Mouse (Mus musculus): ENCODE measurements around the gene Rmi2. TPM values are rescaled to one million over a fixed set of nuclear protein-coding genes. Genes with fewer than 3 reads are reported as not detected.
A peak's percentile ranks its signal among the peaks of the same experiment; 100 is the strongest.

Rmi2 gene
- total RNA-seq, 2 experiments from 2014 or later, result 0.20 to 0.28 TPM

DNA sequence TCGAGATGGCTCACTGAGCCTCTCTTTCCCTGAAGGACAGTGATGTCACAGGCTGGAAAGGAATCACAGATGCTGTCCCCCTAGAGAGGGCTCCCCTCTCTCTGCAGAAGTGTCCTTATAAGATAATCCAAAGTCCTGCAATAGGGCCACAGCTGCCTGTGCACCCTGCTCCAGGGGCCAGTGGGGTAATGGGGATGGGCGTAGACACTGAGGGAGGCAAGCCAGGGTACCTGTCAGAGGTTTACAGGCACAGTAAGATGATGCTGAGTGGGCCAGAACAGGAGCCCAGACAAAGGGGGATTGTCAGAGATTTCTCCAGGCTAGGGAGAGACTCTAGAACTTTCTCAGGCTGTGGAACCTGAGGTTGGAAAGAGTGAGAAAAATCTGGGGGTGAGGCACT lies 32.6 kb downstream of the Rmi2 start:
- DNase-seq, result no peak

DNA sequence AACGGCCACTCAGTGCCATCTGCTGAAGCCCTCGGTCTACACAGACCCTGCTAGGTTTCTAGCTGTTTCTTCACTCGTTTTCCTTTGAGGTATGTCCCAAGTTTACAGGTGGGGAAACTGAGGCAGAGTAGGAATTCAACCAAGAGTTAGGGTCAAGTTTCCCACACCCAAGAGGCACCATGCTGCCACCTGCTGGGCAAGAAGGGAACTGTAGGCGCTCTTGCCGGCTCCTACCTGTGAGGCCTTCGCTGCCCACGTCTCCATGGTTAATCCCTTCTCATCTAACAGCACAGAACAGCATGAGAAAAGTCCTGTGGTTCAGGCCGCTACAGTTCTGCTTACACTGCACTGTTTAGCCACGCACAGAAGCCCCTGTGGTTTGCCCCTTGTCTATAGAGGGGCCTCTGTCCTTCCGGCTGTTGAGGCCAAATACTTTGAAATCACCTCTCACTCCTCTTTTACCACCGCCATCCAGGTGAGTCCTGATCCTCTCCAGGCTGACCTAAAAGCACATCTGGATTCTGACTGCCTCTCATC lies 33.1 kb downstream of the Rmi2 start:
- peak; percentile 41 to 44 for DNase-seq

DNA sequence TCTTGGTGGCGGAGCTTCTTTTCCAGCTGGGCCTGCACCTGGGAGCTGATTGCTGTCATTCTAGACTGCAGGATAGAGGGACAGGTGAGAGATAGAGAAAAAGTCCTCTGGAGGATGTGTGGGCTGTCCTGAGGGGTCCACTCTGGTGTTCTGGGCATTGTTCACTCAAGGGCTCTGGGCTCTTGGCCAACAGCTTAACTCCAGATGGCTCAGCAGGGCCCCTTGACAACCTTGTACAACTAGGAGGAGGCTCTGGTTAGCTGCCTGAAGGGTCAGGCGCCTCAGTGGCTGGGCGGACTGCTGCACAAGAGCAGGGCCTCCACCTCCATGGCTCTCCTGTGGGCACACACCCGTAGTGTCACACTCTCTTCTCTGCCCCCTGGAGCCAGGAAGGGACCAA lies 36.1 kb downstream of the Rmi2 start:
- DNase-seq, result no peak

DNA sequence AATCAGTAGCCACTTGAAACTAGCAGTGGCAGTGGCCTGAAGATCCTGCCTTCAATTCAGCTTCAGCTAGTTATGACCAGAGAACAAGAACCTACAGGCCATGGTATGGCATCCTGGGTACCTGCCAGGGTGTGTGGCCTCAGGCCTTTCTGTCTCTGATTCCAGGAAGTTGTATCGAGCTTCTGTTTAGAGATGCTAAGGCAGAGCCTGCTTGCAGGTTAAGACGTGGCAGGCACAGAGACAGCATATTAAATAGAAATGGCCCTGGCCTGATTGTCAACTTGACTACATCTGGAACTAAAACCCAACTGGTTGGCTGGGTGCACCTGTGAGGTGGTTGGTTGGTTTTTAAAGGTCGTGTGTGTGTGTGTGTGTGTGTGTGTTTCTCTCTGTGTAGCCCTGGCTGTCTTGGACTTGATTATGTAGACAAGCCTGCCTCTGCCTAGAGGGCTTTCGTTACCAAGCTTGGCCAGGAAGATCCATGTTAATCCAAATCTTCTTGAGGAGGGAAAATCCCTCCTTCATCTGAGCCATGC lies 38.0 kb downstream of the Rmi2 start:
- no peak for DNase-seq

- DNase-seq, result peak; percentile 78 to 84
Measured at GRCm38 (mm10) chr16:10873654-10874053, 38.8 kb downstream of the Rmi2 start.

- DNase-seq, result no peak
Measured at GRCm38 (mm10) chr16:10878227-10878626, 43.4 kb downstream of the Rmi2 start.

GRCm38 (mm10) chr16:10879467-10879866 lies 44.6 kb downstream of the Rmi2 start:
- peak in 1 of 2 experiments; percentile 53 for DNase-seq

DNA sequence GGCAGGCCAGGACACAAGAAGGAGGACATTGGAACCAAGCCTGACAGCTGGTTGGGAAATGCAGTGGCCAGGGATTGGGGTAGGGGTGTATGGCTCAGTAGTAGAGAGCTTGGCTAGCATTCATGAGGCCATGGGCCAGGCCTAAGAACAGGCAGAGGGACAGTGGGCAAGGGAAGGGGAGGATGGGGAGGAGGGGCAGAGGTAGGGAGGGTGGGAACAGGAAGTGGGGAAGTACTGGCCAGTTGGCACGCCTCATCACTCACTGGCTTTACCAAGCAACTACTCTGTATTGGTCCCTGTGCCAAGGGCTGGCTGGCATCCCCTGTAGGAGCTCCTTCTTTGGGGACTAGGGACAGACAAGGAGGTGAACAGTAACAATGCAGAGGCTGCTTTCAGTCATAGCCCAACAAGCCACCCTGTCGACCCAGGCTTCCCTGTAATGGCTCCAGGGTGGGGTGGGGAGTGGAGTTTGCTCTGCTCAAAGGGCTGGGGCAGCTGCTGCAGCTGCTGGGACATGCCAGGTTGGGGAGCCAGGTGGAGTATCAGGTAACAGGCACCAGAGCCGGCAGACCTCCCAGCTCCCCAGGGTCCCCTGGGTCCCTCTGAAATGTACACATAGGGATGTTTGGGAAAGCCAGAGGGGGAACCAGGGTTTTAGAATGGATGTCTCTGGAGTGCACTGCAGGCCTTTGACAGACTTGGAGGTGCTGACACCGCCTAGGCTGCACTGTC lies 46.5 kb downstream of the Rmi2 start:
- no peak for DNase-seq

DNA sequence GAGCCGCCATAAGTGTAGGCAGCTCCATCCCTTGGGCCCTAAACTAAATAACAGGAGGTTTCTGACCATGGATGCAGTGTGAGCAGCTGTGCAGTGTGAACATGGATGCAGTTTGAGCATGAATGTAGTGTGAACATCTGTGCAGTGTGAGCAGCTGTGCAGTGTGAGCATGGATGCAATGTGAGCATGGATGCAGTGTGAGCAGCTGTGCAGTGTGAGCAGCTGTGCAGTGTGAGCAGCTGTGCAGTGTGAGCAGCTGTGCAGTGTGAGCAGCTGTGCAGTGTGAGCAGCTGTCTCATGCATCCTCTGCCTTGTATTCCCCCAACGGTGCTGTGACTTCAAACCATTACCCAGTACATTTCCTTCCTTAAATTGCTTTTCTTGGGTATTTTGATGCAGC lies 52.6 kb downstream of the Rmi2 start:
- DNase-seq, result no peak

DNA sequence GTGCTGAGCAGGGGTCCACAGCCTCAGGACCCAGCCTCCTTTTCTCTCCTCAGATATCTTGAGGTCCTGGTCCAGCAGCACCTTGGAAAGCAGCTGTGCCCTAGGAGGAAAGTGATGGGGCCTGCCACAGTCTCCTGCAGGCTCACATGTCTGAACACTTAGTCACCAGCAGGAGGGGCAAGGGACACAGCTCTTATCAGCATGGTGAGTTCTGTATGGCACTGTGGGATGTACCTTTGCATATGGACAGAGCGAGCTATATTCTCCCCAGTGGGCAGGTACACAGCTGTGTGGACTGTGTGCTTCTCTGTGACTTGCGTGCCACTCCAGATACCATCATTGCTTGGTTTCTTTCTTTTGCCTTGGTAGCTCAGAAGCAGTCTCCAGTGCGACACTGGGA lies 55.5 kb downstream of the Rmi2 start:
- no peak for DNase-seq

GRCm38 (mm10) chr16:10893161-10893560 lies 58.3 kb downstream of the Rmi2 start:
- no peak for DNase-seq

GRCm38 (mm10) chr16:10895906-10896305 lies 61.0 kb downstream of the Rmi2 start:
- no peak for DNase-seq

- no peak for DNase-seq
Measured at GRCm38 (mm10) chr16:10897372-10897771, 62.5 kb downstream of the Rmi2 start.

GRCm38 (mm10) chr16:10900736-10901135 lies 65.9 kb downstream of the Rmi2 start:
- no peak for DNase-seq

- no peak for DNase-seq
Measured at GRCm38 (mm10) chr16:10901956-10902355, 67.1 kb downstream of the Rmi2 start.

DNA sequence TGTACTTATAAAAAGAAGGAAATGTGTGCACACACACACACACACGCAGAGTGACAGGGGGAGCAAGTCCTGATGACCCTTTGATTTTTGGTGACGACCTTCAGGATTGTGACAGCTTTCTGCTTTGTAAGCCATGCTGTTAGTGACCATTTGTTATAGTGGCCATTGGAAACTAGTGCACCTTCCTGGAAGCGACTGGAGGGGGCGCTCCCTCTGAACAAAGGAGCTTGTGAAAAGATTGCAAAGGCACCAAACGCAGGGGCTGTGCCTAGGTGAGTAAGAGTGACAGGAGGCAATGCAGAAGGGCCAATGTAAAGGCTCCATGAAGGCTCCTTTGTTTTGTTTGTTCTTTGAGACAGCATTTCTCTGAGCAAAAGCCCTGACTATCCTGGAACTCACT lies 68.0 kb downstream of the Rmi2 start:
- no peak for DNase-seq

DNA sequence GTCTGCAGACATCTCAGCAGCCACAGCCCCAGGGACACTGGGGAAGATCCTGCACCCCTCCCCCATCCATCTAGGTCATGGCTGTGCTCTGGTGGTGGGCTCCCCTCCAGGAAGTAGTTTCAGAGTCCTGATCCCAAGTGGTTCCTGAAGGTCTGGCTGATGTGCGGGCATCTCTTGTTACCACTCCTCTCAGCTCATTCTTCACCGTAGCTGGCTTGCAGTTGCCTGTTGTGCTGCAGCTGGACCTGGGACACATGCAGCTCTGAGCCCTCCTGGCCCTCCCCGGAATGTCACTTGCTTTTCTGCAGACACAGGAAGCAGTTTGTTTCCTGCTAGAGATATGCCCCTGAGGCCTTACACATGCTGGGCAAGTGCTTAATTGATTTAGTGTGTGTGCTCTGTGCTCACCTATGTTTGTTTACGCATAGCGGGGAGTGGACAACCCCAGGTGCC lies 70.8 kb downstream of the Rmi2 start:
- no peak for DNase-seq

DNA sequence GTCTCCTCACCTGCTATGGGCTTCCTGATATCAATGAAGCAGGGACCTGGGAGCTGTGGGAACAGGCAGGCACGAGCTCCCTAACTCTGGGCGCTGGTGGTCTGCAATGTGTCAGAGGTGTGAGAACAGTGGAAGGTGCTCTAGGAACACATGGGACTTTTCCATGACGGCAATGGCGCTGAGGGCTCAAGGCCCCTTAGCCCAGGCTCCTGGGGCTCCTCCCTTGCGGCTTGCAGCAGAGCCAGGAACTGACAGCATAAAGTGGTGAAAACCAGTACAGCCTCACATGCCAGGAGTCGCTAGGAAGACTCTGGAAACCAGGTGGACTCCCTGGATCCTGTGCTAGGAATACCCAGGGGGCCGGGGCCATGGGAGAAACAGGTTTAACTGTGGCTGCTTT lies 75.7 kb downstream of the Rmi2 start:
- DNase-seq, result no peak

- DNase-seq, result no peak
Measured at GRCm38 (mm10) chr16:10911061-10911460, 76.2 kb downstream of the Rmi2 start.

- no peak for DNase-seq
Measured at GRCm38 (mm10) chr16:10915066-10915465, 80.2 kb downstream of the Rmi2 start.

GRCm38 (mm10) chr16:10916271-10916670 lies 81.4 kb downstream of the Rmi2 start:
- no peak for DNase-seq

DNA sequence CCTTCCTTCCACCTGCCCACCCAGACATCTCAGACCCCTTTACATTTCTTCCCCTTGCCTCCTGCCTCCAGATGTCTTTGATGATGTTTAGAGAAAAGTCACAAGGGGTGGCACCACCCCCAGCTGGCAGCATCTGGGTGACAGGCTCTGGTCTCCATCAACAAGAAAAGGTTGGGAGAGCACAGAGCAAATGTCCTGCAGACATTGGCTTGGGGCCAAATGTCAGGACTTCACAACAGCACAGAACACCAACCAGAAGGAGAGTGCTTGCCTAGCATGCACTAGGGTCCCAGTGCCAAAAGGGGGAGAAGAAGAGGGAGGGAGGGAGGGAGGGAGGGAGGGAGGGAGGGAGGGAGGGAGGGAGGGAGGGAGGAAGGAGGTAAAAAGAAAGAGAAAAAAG lies 85.0 kb downstream of the Rmi2 start:
- DNase-seq, result no peak

- no peak for DNase-seq
Measured at GRCm38 (mm10) chr16:10923561-10923960, 88.7 kb downstream of the Rmi2 start.

- no peak for DNase-seq
Measured at GRCm38 (mm10) chr16:10925591-10926180, 90.8 kb downstream of the Rmi2 start.
